Mouse (Mus musculus): Measurements from ENCODE around the gene Ezr.
A peak's percentile ranks its signal among the peaks of the same experiment; 100 is the strongest.

Gene Ezr

GRCm38 (mm10) chr17:6782611-6783005, at the start of gene Ezr:
TSS of gene Ezr (minus strand) at chr17:6782784.
- no peak for DNase-seq (ENCODE audit: low spot score)

GRCm38 (mm10) chr17:6830004-6830592, 47.5 kb upstream of the Ezr start:
- no peak for DNase-seq (ENCODE audit: low spot score)

GRCm38 (mm10) chr17:6828531-6829150, 46.1 kb upstream of the Ezr start:
- DNase-seq (ENCODE audit: low spot score) = no peak

DNA sequence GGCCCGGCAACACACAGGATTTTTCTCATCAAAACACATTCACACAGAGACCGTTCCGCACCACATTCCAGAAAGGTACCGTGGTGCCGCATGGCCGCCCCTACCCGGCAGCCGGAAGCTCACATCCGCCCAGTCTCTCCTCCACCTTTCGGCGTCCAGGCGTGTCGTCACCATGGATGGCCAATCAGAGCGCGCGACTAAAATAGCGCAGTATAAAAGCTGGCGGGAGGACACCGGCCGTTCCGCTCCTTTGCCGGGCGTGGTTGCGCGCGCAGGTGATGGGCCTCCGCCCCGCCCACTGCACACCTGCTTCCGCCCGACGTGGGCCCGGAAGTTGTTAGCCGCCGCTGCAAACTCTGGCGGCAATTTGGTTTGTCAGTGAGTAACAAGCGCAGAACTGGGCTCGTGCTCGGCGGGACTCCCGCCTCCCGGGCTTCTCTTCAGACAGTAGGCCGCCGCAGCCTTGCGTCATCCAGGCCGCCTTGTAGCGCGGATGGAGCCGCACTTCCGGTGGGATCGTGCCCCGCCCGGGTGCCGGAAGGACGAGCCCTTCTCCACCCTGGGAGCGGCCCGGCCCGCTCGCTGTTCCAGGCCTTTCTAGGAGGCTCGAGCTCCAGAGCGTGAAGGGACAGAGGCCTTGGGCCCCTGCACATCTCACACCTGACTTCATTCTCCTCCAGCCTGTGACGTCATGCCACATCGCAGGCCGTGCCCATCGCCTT, 45.3 kb upstream of the Ezr start:
- DNase-seq (ENCODE audit: low spot score) = peak; percentile 60

- DNase-seq (ENCODE audit: low spot score) = peak; percentile 21
Observed at GRCm38 (mm10) chr17:6827159-6827733, 44.7 kb upstream of the Ezr start.

- DNase-seq (ENCODE audit: low spot score) = no peak
Observed at GRCm38 (mm10) chr17:6816796-6817195, 34.2 kb upstream of the Ezr start.

DNA sequence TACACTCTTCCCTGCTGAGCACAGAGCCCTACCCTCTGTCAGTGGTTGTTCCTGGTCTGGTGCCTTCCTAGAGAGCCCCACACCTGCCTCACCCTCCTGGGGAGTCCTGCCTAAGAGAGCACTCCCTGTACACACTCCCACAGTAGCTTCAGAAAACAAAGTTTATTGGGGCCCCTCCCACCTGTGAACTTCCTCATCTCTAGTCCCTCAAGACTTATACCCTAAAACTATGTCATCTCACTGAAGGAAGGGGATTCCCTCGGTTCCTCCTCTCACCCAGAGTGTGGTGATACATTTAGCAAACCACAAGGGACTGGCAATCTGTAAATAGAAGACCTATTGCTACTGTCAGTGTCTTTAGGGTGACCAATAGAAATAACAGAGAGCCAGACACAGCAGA, 33.6 kb upstream of the Ezr start:
- DNase-seq (ENCODE audit: low spot score) = no peak

GRCm38 (mm10) chr17:6814656-6815055, 32.1 kb upstream of the Ezr start:
- DNase-seq (ENCODE audit: low spot score) = no peak

DNA sequence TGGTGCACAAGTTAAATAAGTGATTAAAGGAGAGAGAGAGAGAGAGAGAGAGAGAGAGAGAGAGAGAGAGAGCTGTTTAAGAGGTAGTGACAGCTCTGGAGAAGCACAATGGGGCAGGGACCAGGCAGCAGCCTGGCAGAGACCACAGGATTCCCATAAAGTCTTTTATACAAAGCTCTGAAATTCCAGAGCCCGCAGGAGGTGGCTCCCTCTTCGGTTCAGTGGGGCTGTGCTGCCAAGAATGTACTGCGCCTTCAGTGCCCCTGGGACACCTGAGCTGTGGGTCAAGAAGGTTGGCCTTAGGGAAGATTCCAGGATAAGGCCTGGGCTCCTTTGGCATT, 30.2 kb upstream of the Ezr start:
- no peak for DNase-seq (ENCODE audit: low spot score)

DNA sequence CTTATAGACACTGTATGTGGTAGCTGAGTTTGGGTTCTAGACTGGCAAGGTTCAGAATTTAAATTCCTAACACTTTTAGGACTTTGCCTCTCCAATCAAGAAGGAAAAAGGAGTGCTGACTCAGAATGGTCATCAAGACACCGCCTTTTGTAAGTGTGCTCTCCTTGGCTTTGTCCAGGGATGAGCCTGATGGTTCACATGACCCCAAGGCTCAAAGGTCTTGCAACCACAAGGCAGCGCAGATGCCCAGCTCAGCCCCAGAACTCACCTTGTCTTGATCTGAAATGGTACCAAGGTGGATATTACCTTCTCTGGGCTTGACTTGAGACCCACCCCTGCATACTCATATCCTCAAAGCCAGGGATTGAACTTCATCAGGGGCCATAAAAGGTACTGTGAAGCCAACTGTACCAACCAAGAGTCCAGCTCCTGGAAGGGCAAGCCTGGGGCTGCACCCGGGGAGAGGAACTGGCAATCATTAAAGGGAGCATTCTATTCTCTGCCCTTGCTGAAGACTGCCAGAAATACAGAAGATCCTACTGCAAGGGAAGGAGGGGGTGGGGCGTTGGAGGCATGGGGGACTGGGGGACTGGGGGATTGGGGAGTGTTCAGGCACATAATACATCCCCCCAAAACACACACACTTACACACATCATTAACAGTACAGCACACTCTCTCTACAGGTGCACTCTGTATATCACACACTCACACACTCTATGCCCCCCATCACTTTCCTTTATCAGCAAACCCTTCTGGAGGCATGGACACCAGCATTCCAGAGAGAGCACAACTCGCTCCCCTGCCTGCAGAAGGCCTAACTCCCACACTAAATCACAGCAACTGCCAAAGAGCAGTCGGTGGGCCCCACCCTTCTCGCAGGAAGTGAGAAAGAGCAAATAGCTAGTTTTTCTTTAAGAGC, 29.6 kb upstream of the Ezr start:
- no peak for DNase-seq (ENCODE audit: low spot score)

DNA sequence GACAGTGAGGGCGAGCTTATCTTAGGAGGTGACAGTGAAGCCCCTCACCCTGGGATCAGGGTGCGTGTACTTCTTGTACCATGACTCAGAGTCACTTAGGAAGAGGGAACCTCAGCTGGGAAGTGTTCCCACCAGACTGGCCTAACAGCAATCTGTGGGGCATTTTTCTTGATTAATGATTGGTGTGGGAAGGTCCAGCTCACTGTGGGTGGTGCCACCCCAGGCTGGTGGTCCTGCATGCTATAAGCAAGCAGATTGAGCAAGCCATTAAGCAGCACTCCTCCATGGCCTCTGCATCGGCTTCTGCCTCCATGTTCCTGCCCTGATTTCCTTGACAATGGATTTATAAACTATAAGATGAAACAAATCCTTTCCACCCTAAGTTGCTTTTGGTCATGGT, 26.7 kb upstream of the Ezr start:
- no peak for DNase-seq (ENCODE audit: low spot score)

DNA sequence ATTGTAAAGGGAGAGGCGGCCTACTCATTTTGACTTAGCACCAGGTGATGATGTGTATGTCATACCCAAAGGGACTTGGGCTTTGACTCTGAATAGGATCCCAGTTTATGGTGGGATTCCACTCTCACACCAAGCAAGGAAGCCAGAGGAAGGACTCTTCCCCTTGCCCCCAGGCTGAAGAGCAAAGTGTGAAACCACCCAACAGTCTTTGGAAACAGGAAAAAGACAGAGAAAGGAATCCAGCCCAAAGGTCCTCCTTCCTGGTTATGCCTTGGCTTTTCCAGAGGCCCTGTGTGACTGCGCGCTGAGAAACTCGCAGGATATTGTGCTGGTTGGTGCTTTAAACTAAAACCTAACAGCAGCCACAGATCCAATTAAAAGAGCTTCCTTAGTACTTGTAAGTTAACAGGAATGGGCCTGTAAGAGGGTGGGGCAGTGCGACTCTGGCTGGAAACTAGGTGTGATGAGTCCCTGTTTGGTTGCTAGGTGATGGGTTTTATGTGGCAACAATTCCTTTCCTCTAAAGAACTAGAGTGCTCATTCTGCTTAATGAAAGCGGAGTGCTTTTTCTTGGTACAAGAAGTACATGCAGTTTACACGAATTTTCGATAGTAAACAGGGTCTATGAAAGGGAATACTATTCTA, 26.1 kb upstream of the Ezr start:
- peak; percentile 10 for DNase-seq (ENCODE audit: low spot score)

DNA sequence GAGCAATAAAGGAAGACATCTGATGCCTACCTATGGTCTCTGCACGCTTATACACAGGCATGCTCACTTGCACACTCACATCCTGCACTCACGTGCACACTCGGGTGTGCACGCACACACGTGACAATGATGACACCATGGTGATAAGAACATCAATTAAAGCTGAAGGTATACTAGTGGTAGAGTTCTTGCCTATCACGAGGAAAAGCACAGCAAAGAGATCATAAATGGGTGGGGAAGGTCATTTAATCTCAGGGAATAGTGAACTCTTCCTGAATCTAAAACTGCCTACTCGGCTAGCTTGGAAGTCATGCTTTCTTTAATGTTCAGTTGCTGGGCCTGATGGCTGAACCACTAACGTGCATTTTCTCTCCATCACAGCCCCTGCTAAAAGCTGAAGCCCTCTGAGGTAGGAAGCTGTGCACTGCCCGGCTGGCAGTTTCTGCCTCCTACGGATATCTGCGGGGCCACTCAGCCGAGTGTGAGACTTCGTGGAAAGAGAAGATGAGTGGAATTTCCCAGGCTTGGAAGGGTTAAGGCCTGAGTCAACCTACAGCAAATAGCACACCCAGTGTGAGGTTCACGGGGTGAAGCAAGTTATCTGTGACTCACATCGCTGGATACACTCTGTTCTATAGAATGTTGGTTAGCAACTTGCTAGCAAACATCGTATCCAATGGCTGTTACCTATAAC, 25.4 kb upstream of the Ezr start:
- DNase-seq (ENCODE audit: low spot score) = no peak

DNA sequence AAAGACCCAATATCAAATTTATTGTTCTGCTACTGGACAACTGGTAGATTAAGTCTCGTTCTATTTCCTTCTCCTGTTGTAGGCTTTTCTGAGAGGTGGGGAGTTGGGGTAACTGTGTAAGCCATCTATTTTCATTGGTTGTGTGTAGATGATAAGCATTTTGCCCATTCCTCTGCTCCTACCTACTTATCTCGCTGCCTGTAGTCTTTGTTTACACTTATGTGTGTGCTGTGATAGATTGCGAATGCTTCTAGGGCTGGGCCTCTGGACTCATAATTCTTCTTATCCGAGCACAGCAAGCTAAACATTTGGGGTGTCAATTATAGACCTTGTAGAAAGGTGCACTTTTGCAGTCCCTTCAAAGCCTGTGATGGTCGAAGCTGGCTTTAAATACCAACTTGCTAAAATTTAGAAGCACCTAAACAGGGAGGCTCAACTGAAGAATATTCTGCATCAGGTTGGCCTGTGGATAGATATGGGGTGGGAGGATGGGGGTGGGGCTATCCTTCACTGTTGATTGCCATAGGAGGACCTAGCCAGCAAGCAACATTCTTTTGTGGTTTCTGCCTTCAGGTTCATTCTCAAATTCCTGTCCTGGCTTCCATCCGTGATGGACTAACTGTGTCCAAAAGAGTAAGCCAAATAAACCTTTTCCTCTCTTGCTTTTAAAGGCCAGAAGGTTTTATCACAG, 22.4 kb upstream of the Ezr start:
- DNase-seq (ENCODE audit: low spot score) = no peak

GRCm38 (mm10) chr17:6804111-6804510, 21.5 kb upstream of the Ezr start:
- DNase-seq (ENCODE audit: low spot score) = no peak

- DNase-seq (ENCODE audit: low spot score) = no peak
Observed at GRCm38 (mm10) chr17:6803614-6804013, 21.0 kb upstream of the Ezr start.

- no peak for DNase-seq (ENCODE audit: low spot score)
Observed at GRCm38 (mm10) chr17:6798392-6799061, 15.9 kb upstream of the Ezr start.

GRCm38 (mm10) chr17:6797471-6797870, 14.9 kb upstream of the Ezr start:
- DNase-seq (ENCODE audit: low spot score) = no peak

GRCm38 (mm10) chr17:6794160-6794751, 11.7 kb upstream of the Ezr start:
- DNase-seq (ENCODE audit: low spot score) = no peak
